Mouse (Mus musculus): ENCODE data around the gene Ttc27.

Gene Ttc27

DNA sequence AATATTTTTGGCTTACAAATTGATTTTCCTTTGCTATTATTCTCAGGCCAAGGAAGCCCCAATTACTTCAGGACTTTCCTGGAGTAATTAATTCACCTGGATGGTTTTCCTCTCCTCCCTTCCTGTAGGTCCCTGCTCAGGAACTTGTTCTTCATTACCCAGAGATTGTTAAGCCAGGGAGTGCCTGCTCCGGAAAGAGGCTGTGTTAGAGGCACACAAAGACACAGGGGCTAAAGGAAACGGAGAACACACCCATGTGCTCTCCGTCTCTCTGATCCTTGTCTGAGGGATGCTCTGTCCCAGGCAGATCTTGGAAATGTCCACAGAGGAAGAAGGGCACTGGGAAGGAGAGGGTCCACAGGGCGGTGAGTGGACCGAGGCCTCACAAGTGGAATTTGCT lies 158.2 kb downstream of the Ttc27 start:
- in situ Hi-C loops (cut with MseI, MboI): no loop called here

GRCm38 (mm10) chr17:74876954-74877353 lies 159.4 kb downstream of the Ttc27 start:
- in situ Hi-C loops (cut with MseI, MboI): no loop called here

DNA sequence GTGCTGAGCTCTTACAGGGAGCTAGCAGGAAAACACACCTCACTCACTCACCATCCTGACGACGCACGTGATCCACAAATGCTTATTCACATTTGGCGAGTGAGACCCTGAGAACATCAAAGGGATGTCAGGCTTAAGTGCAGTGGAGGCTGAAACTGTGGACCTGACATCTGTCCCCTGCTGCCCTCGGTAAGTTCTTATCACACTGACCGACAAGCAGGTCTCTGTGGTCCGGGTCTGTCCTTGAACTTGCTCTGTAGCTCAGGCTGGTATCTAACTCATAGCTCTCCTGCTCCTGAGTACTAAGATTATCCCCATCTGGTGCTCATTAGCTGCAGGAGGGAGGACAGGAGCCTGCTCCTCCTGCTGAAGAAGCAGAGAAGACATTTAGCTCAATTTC lies 162.2 kb downstream of the Ttc27 start:
- in situ Hi-C loops (cut with MseI, MboI): no loop called here

- in situ Hi-C loops (cut with MseI, MboI): no loop called here
Measured at GRCm38 (mm10) chr17:74887039-74887438, 169.5 kb downstream of the Ttc27 start.

- in situ Hi-C loops (cut with MseI, MboI): no loop called here
Measured at GRCm38 (mm10) chr17:74888836-74889534, 171.5 kb downstream of the Ttc27 start.

DNA sequence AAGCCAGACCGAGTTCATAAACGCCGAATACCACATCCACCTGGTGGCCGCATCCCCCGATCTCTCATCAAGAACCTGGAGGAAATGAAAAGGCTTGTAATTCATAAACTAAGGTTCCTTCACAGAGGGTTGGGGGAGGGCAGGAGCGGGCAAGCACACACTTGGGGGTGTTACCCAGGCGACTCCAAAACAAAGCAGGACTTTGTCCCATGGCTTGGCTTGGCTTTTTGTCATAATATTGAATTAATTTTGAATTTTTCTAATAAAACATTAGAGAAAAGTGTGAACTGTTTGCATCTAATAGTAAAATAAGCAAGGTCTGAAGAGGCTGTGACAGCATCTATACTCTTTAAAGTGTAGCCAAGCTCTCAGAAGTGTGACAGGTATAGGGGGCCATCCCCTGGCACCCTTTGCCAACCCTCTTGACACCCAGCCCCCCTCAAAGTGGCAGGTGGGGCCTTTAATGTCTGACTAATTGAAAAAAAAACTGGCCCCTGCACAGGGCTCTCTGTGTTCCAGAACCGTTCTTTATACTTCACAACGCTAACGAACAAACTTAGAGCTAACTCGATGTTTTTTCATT lies 172.1 kb downstream of the Ttc27 start:
- in situ Hi-C loops (cut with MseI, MboI): no loop called here

GRCm38 (mm10) chr17:74902453-74902852 lies 184.9 kb downstream of the Ttc27 start:
- in situ Hi-C loops (cut with MseI, MboI): no loop called here

DNA sequence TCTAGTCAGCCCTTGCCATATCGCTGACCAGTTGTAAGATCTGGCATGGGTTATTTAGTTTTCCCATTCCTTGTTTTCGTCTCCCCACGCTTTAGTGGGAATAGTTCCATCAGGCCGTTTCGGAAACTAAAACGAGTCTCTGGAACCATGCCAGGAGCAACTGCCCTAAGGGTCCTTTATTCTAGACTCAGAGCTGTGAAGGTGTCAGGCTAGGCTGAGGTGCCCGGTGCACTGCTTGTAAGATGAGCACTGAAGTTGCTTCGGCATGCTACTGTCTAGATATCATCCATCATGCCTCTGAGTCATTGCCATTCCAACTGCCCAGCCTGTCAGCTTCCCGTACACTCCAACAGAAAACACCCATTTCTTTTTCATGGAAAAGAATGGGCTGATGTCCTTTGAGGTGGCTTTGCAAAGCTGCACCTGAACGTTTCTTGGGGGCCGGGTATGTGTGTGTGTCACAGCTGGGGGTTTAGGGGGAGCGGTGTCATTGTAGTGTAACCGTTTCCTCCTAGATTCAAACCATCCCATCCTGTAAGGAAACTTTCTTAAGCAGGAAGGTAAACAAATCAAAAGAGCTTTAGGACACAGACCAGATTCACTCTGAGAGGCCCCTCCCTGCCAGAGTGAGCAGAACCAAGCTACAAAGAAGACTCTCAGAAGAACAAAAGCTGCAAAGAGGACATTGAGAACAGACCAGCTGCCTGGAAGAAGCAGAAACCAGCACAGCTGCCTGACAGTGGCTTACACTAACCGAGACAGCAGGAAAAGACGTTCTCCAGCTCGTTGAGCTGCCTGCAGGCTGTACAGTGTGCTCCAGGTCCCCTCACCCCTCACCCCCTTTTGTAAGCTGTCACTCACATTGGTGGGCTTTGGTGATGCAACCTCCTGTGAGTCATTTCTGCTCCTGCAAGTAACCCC lies 186.1 kb downstream of the Ttc27 start:
- in situ Hi-C loops (cut with MseI, MboI): no loop called here

DNA sequence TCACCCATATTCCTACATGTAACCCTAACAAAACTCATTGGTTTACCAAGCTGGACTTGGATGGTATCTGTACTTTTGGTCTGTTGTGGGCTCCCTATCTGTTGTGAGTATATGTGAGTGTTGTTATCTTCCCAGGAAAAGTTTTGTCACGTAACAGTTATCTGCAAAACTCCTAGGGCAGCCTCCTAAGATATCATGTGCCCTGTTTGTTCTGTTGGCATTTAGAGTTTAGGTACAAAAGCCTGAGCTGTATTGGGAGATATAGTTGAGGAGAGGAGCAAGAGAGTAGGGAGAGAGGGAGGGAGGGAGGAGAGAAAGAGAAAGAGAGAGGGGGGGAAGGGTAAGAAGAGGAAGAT lies 186.8 kb downstream of the Ttc27 start:
- in situ Hi-C loops (cut with MseI, MboI): no loop called here

GRCm38 (mm10) chr17:74904956-74905355 lies 187.4 kb downstream of the Ttc27 start:
- in situ Hi-C loops (cut with MseI, MboI): no loop called here

GRCm38 (mm10) chr17:74912995-74913394 lies 195.5 kb downstream of the Ttc27 start:
- in situ Hi-C loops (cut with MseI, MboI): no loop called here
